Mouse (Mus musculus): ENCODE measurements around the gene Dtnbp1.

The Dtnbp1 gene

DNA sequence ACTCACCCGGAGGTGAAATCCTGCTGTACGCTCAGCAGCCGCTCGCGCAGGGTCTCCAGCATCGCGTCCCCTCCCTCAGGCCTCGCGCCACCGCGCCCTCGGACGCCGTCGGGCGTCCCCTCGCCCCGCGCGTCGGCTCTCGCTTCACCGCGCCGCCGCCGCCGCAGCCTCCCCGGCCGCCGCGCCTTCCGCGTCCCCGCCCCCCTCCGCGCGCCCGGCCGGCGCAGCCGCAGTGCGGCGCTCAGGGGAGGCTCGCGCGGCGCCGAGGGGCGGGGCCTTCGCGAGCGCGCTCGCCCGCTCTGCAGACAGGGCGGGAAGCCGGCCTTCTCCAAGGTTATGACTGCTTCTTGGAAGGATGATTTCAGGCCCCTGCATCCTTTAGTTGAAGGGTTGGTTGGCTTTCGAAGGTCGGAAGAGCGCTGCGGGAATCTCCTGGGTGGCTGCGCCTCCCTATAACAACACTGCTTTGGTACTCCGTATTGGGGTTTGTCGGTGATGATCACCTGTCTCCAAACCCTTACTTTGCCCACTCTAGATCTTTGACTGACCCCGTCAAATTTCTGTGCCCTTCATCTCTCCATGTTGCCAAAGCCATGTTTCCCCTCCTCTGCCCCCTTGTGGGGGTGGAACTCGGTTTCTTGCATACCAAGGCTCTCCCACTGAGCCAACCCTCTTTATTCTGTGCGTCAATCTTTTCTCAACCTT is at the start of gene Dtnbp1:
TSS of gene Dtnbp1 (minus strand) at position 237 of the 705 bp plus-strand sequence.
- peak; percentile 83 for DNase-seq

DNA sequence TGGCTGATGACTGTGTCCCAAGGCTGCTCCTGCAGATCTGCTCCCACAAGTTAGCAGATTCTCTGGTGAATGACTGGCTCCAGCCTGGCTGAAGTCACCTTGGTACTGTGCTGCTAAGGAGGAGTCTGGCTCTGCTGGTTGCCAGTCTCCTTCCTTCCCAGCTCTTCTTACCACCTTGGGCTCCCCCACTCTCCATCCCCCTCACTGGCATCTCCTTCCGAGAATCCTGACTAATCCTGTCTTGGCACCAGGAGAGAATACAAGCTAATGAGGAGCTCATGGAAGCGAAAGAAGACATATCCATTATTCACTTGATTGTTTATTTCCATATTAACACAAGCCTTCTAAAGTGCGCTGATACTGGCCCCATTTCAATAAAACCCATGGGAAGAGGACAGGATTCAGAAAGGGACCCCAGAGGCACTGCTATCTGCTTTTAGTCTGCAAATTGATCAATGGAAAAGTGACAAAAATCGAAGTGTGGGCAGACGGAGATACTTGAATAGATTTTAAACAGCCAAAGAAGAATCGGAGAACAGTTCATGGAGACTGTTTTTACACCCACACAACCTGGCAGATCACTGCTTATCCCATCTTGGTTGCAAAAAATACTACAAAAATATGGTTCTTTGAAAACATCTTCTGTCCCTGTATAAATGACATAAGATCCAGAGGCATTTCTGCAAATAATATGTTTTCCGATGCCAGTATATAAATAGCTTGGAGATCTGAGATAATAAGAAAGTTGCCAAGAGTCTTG is 47.5 kb upstream of the Dtnbp1 start:
- no peak for DNase-seq

DNA sequence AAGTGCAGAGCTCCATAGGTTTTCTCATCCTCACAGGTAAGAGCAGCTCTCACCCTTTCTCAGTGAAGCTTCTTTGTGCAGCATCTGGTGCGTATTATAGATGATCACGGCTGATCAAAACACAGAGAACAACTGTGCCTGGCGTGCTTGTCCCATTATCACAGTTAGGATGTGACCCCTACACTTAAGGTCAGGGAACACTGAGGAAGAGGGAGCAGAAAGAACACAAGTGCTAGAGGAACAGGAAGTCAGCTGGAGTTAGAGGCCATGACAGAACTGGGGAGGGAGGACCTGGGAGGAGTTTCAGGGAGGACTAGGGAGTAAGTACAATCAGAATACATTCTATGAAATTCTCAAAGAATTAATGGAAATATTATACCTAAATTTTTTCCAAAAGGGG is 41.5 kb upstream of the Dtnbp1 start:
- no peak for DNase-seq

DNA sequence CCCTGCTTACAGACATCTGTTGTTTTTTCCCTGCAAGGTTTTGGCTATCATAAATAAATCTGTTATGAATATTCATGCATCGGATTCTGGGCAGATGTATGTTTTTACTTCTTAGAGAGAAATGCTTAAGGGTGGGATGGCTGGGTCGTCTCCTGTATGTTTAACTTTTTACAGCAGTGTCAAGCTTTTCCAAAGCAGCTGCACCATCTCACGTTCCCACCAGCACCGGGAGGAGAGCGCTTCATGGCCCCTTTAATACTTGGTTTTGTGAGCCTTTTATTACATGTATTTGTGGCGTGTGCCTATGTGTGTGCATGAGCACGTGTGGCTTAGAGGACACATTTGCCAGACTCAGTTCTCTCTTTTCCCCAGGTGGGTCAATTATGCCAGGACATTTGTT is 38.8 kb upstream of the Dtnbp1 start:
- no peak for DNase-seq

DNA sequence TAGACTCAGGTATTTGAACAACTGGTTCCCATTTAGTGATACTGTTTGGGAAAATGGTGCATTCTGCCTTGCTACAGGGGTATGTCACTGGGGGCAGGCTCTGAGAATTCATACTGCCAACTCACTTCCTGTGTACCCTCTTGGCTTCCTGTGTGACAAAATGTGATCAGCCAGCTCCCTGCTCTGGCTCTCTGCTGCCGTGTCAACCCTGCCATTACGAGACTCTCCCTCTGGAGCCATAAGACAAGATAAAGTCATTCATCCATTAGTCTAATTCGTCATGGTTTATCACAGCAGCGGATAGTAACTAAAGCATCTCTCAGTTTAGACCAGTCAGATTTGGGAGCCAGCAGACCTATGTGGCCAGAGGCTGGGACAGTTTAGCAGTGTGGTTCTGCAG is 38.2 kb upstream of the Dtnbp1 start:
- no peak for DNase-seq

DNA sequence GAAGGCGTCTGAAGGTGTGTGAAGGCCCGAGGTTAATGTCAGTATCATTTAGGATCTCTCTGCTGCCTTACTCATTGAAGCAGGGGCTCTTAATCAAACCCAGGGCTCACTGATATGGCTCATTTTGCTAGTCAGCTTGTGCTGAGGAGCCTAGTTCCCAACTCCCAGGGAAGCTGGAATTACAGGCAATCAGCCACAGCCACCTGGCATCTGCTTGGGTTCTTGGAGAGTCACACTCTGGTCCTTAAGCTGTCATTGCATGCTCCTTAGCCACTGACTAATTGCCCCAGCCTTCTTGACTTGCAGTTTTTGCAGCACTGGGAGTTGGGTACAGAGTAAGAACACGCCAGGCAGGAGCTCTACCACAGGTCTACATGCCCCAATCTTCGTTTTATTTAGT is 34.5 kb upstream of the Dtnbp1 start:
- DNase-seq: no peak

DNA sequence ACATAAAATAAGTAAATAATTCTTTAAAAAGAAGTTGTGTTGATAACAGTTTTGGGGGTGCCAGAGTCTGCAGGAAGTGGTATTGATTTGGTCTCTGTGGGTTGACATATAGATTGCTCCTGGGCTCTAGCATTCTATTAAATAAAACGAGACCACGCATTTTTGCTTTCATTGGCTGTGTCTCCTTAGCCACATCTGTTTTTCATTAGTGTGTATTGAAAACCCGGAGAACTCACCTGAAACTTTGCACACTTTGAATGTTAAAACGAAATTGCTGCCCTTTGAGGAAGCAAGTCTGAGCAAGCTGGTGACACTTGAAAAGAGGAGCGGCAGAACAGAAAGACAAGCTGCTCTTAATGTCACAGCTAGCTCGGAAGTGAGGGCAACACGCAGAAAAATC is 32.8 kb upstream of the Dtnbp1 start:
- no peak for DNase-seq

DNA sequence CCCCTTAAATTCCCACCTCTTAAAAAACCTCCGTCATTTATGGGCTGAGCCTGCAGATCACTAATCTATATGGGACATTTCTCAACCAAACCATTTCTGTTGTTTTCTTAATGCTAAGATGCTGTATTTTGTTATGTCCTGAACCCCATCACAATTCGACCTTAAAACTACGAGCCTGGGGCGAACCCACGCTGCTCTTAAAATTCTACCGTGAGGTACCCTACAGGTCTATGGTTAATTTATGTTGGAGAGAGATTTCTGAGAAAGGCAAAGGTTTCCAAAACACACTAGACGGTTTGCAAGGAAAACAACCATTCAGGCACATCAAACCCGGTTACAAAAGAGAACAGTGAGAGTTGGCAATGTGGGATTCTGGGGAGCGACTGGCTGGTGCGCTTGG is 31.4 kb upstream of the Dtnbp1 start:
- DNase-seq: no peak

DNA sequence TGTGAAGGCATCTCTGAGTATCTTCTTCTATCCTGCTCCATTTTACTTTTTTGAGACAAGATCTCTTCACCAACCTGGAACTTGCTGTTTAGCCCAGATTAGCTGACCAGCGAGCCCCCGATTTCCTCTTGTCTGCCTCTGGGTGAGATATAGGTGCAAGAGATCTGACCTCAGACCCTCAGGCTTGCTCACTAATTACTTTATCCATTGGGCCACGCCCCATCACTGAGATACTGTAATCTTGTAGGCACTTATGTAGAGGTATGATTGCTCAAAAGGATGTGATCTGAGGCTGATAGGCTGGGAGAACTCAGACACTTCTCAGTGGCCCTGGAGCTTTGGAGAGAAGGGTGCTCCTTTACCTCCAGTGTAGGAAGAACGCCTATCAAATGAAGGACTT is 30.5 kb upstream of the Dtnbp1 start:
- DNase-seq: no peak

DNA sequence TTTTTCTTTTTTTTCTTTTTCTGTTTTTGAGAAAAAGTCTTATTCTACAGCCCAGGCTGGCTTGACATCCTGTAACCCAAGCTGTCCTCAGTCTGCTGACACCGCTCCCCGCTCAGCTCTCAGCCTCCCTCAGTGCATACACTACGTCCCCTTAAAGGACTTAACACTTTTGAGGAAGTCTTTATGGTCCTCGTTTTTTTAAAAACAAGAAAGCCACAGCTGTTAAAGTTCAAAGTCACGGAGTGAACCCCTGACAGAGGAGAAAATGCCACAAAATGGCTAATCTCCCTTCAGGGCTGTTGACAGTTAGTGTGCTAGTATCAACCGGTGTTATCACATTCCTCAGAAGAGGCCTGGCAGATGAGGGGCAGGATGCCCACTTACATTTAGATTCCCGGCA is 29.8 kb upstream of the Dtnbp1 start:
- DNase-seq: no peak

DNA sequence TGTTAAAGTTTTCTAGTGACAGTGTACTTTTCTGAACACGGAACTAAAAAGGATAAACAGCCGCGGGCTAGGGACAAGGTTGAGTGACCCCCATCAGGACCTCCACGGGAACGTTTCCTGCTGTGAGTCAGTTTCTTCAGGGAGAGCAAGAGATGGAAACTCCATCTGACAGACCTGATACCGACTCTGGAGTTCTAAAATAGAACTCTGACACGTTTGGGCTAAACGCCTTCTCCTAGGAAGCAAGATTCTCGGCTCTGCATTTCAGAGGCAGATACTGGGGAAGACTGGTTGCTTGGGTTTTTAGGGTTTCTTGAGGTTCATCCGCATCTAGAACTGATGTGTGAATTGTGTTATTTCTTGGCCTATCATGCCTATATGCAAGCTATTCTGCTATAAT is 29.4 kb upstream of the Dtnbp1 start:
- DNase-seq: no peak

DNA sequence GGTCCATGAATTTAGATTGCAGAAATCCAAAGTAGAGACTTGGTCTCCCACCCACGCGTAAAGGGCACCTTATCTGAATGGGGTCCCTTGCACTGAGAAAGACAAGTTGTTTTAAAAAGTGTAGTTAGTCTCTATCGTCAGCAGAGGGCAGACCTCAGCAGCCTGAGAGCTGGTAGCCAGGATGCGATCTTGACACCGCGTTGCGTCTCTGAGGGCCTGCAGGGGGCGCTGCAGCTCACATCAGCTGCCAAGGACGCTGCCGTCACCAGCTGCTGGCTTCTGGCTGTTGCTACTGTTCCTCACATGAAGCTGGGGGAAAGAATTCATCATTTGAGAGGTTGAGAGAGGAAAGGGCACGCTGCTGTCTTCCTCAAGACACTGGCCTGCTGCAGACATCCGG is 28.9 kb upstream of the Dtnbp1 start:
- peak; percentile 89 for DNase-seq

DNA sequence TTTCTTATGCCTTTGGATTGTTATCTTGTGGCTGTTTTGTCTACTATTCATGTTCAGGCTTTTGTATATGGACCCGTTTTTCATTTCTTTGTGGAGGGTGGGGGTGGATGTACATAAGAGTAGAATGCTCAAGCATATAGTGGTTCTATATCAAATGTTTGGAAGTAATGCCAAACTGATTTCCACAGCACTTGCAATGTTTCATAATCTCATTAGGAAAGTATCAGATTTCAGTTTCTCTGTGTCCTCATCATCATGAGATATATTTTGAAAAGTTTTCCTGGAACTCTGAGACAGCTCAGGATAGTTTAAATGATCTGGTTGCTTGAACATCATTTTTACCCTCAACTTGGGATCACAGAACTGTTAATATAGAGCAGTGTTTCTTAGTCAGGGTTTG is 27.8 kb upstream of the Dtnbp1 start:
- no peak for DNase-seq

DNA sequence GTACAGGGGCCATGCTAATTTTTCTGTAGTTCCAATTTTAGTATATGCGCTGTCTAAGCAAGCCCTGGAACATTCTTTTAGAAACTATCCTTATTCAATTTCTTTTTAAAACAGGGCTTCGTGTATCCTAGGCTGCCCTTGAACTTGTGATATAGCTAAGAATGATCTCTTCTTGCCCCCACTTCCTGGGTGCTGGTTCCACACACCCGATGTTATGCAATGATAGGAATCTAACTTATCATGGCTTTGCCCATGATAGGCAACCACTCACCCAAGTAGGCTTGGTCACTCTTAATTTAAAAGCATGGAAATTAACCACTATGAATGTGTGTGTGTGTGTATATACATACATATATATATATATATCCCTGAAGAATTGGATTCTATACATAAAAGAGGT is 24.3 kb upstream of the Dtnbp1 start:
- no peak for DNase-seq

DNA sequence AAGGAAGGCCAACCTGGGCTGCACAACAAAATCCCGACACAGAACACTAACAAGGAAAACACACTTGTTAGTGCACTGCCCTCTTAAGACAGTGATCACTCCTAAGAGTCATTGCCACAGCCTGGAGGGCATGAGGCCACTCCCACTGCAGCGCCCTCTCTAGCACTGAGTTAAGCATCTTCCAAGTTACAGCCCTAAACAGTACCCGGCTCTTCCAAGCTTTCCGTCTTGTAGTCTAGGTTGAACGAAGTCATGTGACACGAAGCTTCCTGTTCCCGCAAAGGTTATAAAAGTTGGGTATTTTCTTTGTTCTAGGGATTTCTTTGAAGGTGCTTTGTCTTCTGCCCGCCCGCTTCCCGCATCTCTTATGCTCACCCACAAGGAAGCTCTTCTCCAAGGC is 22.9 kb upstream of the Dtnbp1 start:
- DNase-seq: no peak

DNA sequence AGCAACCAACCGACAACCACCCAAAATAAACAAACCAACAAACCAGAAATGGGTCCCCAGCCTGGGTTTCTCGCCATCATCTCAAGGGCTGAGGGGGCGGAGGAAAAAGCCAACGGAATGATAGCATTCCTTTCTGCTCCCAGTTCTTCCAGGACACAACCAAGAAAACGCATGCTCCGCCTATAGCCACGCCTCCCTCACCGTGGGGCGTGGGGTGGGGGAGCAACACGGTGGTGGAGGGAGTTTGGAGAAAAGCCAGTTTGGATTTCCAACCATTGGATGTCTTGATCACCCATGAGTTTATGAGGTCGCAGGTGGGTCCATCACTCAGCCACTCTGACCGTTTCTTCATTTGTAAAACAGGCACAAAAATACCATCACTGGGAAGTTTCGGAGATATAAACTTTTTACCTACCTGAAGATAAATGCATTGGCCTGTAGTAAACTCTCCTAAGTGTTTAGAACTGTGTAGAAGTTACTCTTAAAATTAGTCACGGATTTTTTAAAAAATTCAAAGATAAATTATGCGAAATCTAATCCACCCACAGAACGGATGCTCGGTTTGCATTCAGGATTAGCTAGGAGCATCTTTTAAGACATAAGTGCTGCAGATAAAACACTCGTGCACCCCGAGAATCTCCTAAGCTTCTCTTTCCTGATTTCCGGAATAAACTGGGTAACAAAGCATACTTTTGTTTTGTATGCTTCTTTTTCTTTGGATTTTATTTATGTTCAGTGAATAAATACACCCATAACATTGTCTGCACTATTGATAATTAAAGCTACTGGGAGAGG is 21.6 kb upstream of the Dtnbp1 start:
- no peak for DNase-seq

DNA sequence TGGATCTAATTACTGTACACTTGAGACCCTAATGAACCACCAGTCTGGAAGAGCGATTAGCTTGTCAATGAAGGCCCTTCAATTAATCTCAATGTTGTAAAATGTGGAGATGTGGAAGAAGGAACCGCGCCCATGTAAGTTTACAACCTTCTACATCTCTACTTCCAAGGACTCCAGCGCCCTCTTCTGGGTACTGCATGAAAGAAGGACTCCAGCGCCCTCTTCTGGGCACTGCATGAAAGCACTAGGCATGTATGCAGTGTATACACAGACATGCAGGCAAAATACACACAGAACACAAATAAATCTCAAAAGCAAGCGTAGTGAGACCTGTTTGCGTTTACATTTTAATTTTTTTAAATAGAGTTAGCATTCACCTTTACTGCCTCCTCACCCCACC is 6.2 kb upstream of the Dtnbp1 start:
- DNase-seq: peak; percentile 71

DNA sequence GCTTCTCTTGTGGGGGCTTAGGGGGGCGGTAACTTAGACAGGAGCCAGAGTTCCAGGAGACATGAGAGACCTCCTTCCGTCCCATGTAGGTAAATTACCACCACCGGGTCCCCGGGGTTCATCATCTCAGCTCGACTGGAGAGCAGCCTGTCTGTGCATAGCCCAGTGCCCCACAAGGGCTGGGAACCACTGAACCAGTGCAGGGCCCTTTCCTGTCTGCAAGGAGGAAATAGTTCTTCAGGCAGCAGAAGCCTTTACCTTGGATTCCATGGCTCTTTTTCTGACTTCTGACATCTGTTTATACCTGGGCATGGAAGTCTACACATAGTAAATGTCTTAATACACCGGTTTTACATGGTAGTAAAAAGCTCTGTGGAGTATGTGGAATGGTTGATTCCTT is 5.8 kb upstream of the Dtnbp1 start:
- no peak for DNase-seq

DNA sequence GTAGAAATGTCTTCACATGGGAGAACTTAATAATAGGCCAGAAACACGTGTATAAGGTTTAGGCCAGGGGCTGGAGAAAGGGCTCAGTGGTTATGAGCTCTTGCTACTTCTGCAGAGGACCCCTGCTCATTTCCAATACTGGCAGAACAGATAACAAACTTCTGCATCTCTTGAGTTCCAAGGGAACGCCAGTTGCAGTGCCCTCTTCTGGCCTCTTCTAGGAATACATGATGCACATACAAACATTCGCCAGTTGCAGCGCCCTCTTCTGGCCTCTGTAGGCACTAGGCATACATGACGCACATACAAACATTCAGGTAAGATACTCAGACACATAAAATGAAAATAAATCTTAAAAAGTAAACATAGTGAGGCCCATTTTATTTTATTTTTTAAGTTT is 4.5 kb upstream of the Dtnbp1 start:
- no peak for DNase-seq

DNA sequence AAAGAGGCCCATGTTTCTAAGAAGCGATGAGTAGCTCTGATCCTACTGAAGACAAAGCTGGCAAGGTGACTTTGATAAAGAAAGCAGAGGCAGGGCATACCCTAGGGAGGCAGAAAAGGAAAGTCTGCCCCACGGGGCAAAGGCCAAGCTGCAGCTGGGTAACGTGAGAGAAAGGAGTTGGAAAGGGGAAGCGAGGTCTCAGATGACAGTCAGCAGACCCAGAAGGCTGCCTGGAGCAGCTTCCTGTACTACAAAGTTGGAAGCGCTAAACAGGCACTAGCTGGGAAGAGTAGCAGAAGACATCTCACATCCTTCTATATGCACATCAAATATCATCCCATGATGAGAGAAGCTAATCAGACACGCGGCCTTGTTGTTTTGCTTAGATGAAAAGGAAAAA is 3.9 kb upstream of the Dtnbp1 start:
- no peak for DNase-seq

DNA sequence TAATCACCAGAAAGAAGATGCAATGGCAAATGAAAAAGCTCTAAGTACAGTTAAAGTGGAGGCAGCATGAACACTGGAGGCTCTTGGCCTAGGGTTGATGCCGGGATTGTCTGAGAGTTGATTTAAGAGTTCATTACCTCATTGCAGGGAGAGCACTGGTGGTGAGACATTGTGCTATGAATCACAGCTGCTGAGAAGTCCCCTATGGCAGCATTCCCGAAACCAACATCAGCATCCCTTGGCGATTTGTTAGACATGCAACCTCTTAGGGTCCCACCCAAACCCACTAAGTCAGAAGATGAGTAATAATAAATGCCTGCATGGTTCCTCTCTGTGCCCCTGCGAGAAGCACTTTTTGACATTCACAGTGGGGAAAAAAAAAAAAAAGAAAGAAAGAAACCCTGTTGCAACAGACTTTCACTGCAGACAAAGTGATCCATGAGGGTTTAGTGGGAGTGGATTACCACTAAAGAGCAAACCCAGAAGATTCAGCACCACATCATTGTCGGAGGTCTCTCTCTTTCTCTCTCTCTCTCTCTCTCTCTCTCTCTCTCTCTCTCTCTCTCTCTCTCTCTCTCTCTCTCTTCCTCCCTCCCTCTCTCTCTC is 3.1 kb upstream of the Dtnbp1 start:
- DNase-seq: no peak

DNA sequence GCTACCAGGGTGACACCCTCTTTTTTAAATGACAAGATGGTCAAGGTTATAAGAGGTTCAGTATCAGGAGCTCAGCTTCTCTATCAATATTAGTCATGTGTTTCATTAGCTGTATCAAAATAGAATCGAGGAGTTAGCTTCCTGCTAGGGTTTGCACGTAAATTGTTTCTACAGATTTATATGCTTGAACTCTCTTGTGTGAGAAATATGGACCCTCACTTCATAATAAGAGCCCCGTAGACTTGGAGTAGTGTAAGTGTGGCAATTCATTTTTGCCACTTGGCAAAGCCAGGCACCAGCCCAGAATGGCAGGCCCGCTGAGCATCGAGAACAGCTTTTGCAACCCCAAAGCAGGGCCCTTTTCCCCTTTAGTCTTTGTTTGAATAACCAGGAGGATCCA is 1.1 kb upstream of the Dtnbp1 start:
- DNase-seq: no peak

DNA sequence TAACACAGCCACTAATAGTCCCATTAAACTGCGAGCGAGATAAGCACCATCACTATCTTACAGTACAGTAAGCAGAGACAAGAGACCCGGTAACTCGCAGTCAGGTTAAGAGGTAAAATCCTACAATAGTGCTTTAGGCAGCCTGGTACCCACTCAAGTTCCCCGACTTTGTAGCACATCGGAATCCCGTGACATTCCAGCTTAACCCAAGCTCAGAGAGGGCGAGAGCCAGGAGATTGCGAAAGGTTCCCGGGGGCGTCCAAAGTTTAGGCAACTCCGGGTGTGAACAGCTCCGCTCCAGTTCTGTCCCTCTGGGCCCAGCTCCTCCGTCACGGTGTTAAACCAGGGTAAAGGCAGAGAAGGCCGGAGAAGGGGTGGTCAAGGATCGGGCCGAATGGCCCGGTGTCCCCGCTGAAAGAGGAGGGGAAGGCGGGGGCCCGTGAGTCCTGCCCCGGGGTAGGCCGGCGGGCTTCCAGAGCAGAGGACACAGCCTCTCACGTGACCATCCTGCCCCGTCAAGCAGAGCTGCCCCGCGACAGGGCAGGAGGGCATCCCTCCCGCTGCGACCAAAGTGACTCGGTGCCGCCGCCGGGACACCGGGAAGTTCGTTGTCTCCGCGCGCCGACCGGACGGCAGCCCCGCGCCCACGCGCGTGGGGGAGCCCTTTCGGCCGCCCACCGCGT is 578 bp downstream of the Dtnbp1 start:
- no peak for DNase-seq

Measured in thymus, postnatal 25 days (tissue).